Mouse (Mus musculus) hindbrain, embryonic 10.5 days (tissue): ENCODE measurements around the gene Fam71d. TPM values are rescaled to one million over a fixed set of nuclear protein-coding genes. Genes with fewer than 3 reads are reported as not detected.
A peak's percentile ranks its signal among the peaks of the same experiment; 100 is the strongest.

Experiments
- DNase-seq: peaks from one replicate; pipeline ENCODE4 v3.0.0-alpha.2; 2017; ENCODE audit warnings: low spot score
- H3K27ac ChIP-seq: fragments of 300-500 bp; sonication (generic); 2 replicates; pipeline ENCODE4 v1.5.1; 2016; ENCODE audit warnings: mild to moderate bottlenecking, moderate library complexity
- H3K27me3 ChIP-seq: fragments of 300-500 bp; sonication (generic); 2 replicates; pipeline ENCODE4 v1.6.1; 2016; ENCODE audit warnings: mild to moderate bottlenecking; ENCODE audit not compliant: poor library complexity, insufficient read depth, severe bottlenecking
- H3K36me3 ChIP-seq: fragments of 300-500 bp; sonication (generic); 2 replicates; pipeline ENCODE4 v1.6.1; 2016; ENCODE audit warnings: mild to moderate bottlenecking, moderate library complexity
- H3K4me1 ChIP-seq: fragments of 300-500 bp; sonication (generic); replicated peaks from 2 replicates; pipeline ENCODE4 v1.6.1; 2016; ENCODE audit warnings: mild to moderate bottlenecking
- H3K4me3 ChIP-seq: fragments of 300-500 bp; sonication (generic); 2 replicates; pipeline ENCODE4 v1.5.1; 2016; ENCODE audit warnings: mild to moderate bottlenecking, moderate library complexity
- H3K9me3 ChIP-seq: fragments of 300-500 bp; sonication (generic); 2 replicates; pipeline ENCODE4 v1.6.1; 2016; ENCODE audit warnings: mild to moderate bottlenecking, moderate library complexity
- WGBS: fragments of 180-500 bp; shearing (Covaris S2); methylation state at CpG from one replicate; pipeline ENCODE4 v1.1.7; 2016; 5-methylcytosine and 5-hydroxymethylcytosine counted together
- polyA plus RNA-seq: library from polyadenylated mRNA; unstranded; fragments of >200 nt; fragmentation: Nextera tagmentation; extraction: Ambion mirVana; gene quantifications from 2 replicates; pipeline ENCODE4 v1.2.1, GENCODE M21; 2016

The Fam71d gene
- polyA plus RNA-seq, 1 experiment from 2014 or later, result 0.41 TPM

DNA sequence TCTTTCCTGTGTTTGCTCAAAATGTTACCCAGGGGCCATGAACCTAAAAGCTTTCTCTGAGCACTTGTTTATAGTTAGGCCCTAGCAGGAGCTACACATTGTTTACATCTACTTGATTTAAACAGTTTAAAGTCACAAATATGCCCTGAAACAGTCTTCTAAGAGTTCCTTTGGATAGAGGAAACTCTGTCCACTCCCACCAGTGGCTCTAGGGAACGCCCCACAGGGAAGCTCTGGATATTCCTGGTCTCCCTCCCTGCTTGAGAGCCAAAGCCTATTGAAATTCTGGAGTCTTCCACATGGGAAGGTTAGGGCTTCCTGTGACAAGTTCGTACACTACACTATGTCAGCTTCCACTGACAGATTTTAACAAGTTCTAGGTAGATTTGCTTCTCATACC lies 48.3 kb downstream of the Fam71d start:
- Histone ChIP-seq H3K27me3 (no peaks in the 10 kb centered on the region), H3K4me1 (no peaks in the 10 kb centered on the region), H3K36me3 (no peaks in the 10 kb centered on the region), H3K27ac (no peak overlapping the region), H3K9me3 (no peaks in the 10 kb centered on the region), H3K4me3 (no peak overlapping the region)
- no peak for DNase-seq
- WGBS, result 67% methylated on average over 2 of the region's 2 CpGs

GRCm38 (mm10) chr12:78740289-78740688 lies 49.0 kb downstream of the Fam71d start:
- Histone ChIP-seq H3K36me3 (no peaks in the 10 kb centered on the region), H3K4me1 (no peaks in the 10 kb centered on the region), H3K9me3 (no peaks in the 10 kb centered on the region), H3K27ac (no peak overlapping the region), H3K4me3 (no peak overlapping the region), H3K27me3 (no peaks in the 10 kb centered on the region)
- 90% methylated on average over 2 of the region's 2 CpGs for WGBS
- no peak for DNase-seq

GRCm38 (mm10) chr12:78746226-78746625 lies 54.9 kb downstream of the Fam71d start:
- H3K4me1 ChIP-seq, result peaks cover 19% of the 10 kb centered on the region
- H3K27me3 ChIP-seq, result peaks cover 19% of the 10 kb centered on the region; the same call in 1 of the 2 replicates
- H3K4me3 ChIP-seq, result no peak overlapping the region
- 75% methylated on average over 6 of the region's 6 CpGs for WGBS
- no peaks in the 10 kb centered on the region for H3K9me3 ChIP-seq
- DNase-seq, result no peak
- no peak overlapping the region for H3K27ac ChIP-seq
- H3K36me3 ChIP-seq, result no peaks in the 10 kb centered on the region

GRCm38 (mm10) chr12:78747406-78747805 lies 56.1 kb downstream of the Fam71d start:
- 56% methylated on average over 1 of the region's 1 CpGs for WGBS

DNA sequence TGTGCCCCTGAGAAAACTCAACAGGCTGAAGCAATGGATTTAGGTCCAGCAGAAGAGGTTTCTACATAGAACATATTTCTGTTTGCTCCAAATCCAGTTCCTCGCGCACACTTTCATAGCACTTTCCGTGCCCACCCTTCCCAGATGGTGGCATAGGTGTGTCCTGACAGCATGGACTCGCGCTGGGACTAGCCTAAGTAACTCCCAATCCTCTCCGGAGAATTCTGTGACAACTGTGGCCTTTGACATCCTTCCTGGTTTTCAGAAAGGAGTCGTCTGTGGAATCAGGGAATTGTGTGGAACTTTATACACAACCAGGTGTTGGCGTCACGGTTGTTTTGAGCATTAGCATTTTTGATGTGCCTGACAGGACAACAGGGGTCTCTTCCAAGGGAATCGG lies 56.8 kb downstream of the Fam71d start:
- peak overlapping the region; percentile 85 for H3K27ac ChIP-seq
- no peaks in the 10 kb centered on the region for H3K36me3 ChIP-seq
- under 1% methylated on average over 10 of the region's 10 CpGs for WGBS

More at GRCm38 (mm10) chr12:78747406-78747805, 56.1 kb downstream of the Fam71d start:
- H3K9me3 ChIP-seq, result no peaks in the 10 kb centered on the region
- H3K4me1 ChIP-seq, result peaks cover 19% of the 10 kb centered on the region
- H3K27me3 ChIP-seq, result peaks cover 19% of the 10 kb centered on the region; the same call in 1 of the 2 replicates
- H3K36me3 ChIP-seq, result no peaks in the 10 kb centered on the region
- no peak overlapping the region for H3K27ac ChIP-seq
- peak overlapping the region; percentile 94; the same call in 1 of the 2 replicates for H3K4me3 ChIP-seq
- no peak for DNase-seq

DNA sequence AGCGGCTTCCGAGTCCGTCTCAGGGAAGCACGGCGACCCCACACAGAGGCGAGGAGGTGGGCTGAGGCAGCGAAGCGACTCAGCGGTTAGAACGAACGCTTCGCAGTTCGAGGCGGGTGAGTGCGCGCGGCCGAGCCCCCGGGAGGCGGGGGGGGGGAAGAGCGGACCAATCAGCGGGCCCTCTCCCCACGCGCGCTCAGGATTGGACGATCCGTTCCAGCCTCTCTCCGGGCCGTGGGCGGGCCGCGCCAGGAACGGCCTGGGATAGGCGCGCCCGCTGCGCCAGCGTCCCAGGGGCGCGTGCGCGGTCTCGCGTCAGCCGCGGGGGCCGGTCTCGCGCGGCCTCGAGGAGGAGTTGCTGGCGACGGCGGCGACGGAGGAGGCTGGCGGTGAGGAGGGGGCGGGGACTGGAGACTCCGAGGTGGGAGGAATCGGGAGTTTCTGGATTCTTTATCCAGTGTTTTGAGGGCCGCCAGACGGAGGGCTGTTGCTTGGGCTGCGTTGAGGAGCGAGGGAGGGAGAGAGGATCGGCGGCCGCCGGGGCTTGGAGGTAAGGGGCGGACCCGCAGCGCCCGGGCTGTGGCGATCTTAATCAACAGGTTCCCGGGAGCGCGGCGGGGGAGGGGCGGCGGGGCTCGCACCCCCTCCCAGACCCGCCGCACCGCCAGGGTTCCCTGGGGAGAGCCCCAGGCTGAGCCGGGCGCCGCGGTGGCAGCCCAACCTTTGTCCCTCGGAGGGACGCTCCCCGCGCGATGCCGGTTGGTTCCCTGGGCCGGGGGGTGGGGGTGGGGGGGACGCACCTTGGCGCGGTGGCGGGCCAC lies 57.4 kb downstream of the Fam71d start, which contains the start of gene Mpp5:
TSS of gene Mpp5 (plus strand) at position 351 of the 821 bp plus-strand sequence.
- H3K9me3 ChIP-seq, result no peaks in the 10 kb centered on the region
- H3K4me3 ChIP-seq, result peak within 1 kb of the TSS; percentile 94
- under 1% methylated on average over 98 of the region's 98 CpGs for WGBS

More for the DNA sequence above, 56.8 kb downstream of the Fam71d start:
- DNase-seq, result no peak
- Histone ChIP-seq H3K27me3 (peaks cover 19% of the 10 kb centered on the region; the same call in 1 of the 2 replicates), H3K9me3 (no peaks in the 10 kb centered on the region), H3K4me3 (peak overlapping the region; percentile 94), H3K4me1 (peaks cover 19% of the 10 kb centered on the region)

GRCm38 (mm10) chr12:78749378-78749801 lies 58.1 kb downstream of the Fam71d start:
- Histone ChIP-seq H3K4me1 (peaks cover 19% of the 10 kb centered on the region), H3K27me3 (peaks cover 19% of the 10 kb centered on the region; the same call in 1 of the 2 replicates), H3K36me3 (no peaks in the 10 kb centered on the region), H3K4me3 (peak overlapping the region; percentile 94), H3K27ac (peak overlapping the region; percentile 96), H3K9me3 (no peaks in the 10 kb centered on the region)
- peak; percentile 72 for DNase-seq
- under 1% methylated on average over 25 of the region's 25 CpGs for WGBS

More for the DNA sequence above, 57.4 kb downstream of the Fam71d start, which contains the start of gene Mpp5:
- peak; percentile 95 for DNase-seq
- Histone ChIP-seq H3K4me1 (peaks cover 19% of the 10 kb centered on the region), H3K27ac (peak within 1 kb of the TSS; percentile 96), H3K36me3 (no peaks in the 10 kb centered on the region), H3K27me3 (peaks cover 19% of the 10 kb centered on the region; the same call in 1 of the 2 replicates)

DNA sequence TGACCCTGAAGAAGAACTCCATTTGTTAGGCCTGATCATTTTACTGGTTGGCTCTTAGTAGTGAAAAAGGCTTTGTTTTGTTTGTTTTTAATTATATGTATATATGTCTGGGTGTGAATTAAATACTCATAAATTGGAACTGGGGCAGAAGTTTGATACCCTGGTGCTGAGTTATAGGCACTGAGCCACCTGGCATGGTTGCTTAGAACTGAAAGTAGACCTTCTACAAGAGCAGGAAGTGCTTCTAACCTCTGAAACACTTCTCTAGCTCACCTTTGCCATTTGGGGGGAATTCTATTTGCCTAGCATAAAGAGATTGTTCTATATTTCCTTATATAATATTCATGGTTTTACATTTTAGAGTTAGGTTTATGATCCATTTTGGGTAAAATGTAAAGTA lies 70.6 kb downstream of the Fam71d start:
- H3K4me3 ChIP-seq, result no peak overlapping the region
- H3K4me1 ChIP-seq, result no peaks in the 10 kb centered on the region
- no peaks in the 10 kb centered on the region for H3K27me3 ChIP-seq
- no peaks in the 10 kb centered on the region for H3K36me3 ChIP-seq
- no peak for DNase-seq
- H3K27ac ChIP-seq, result no peak overlapping the region
- H3K9me3 ChIP-seq, result no peaks in the 10 kb centered on the region

DNA sequence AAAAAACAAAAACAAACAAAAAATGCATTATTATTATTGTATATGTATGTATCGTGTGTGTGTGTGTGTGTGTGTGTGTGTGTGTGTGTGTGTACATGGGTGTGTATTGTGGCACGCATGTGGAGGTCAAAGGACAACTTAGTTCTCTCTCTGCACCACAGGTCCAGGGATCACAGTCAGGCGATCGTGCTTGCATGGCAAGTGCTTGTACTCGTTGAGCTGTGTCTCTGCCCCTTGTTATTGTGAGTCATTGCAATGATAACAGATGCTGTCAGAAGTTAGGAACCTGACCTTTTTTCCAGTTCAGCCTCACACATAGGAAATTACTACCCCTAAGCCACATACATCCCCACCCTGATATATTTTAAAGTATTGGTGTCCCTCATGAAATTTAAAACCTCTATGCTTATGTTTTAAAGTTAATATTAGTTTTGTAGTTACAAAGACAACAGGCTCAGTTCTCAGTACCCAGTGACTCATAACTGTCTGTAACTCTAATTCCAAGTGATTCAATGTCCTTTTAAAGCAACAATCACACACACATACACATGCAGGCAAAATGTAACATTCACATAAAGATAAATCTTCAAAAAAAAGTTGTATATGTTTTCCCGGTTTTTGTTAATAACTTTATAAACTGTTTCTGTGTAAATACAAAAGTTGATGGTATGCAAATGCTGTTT lies 77.8 kb downstream of the Fam71d start:
- 85% methylated on average over 6 of the region's 6 CpGs for WGBS
- Histone ChIP-seq H3K27ac (no peak overlapping the region), H3K36me3 (0 out of 2 replicates have a peak, but pooled peaks cover 8% of the 10 kb centered on the region), H3K4me1 (no peaks in the 10 kb centered on the region), H3K9me3 (no peaks in the 10 kb centered on the region), H3K27me3 (no peaks in the 10 kb centered on the region), H3K4me3 (no peak overlapping the region)
- DNase-seq, result no peak

DNA sequence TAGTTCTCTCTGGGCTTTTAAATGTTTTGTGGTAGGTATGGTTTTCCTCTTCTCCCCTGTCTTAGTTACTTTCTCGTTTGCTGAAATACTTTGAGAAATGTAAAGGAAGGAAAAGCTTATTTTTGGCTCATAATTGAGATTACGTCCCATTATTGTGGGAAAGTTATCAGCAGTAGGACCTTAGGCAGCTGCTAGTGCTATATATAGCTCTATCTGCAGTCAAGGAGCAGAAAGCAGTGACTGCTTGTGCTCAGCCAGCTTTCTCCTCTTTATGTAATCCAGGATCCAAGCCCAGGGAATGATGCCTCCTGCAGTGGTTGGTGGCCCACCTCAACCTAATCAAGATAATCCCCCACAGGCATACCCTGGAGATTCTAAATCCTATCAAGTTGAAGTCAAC lies 81.9 kb downstream of the Fam71d start:
- H3K4me1 ChIP-seq, result peaks cover 13% of the 10 kb centered on the region
- H3K4me3 ChIP-seq, result no peak overlapping the region
- no peaks in the 10 kb centered on the region for H3K27me3 ChIP-seq
- H3K27ac ChIP-seq, result no peak overlapping the region
- DNase-seq, result no peak
- WGBS, result 92% methylated on average over 2 of the region's 2 CpGs
- 0 out of 2 replicates have a peak, but pooled peaks cover 8% of the 10 kb centered on the region for H3K36me3 ChIP-seq
- H3K9me3 ChIP-seq, result no peaks in the 10 kb centered on the region

GRCm38 (mm10) chr12:78777916-78778315 lies 86.6 kb downstream of the Fam71d start:
- WGBS, result 17% methylated on average over 2 of the region's 2 CpGs
- H3K4me3 ChIP-seq, result no peak overlapping the region
- 0 out of 2 replicates have a peak, but pooled peaks cover 8% of the 10 kb centered on the region for H3K36me3 ChIP-seq
- H3K4me1 ChIP-seq, result peaks cover 30% of the 10 kb centered on the region
- no peaks in the 10 kb centered on the region for H3K27me3 ChIP-seq
- H3K9me3 ChIP-seq, result no peaks in the 10 kb centered on the region
- H3K27ac ChIP-seq, result no peak overlapping the region
- no peak for DNase-seq

- Histone ChIP-seq H3K27ac (0 out of 2 replicates have a peak overlapping the region, but pooled peaks have one; percentile 40), H3K36me3 (0 out of 2 replicates have a peak, but pooled peaks cover 4% of the 10 kb centered on the region), H3K4me3 (no peak overlapping the region), H3K27me3 (no peaks in the 10 kb centered on the region), H3K9me3 (no peaks in the 10 kb centered on the region), H3K4me1 (peaks cover 30% of the 10 kb centered on the region)
- no peak for DNase-seq
- 71% methylated on average over 4 of the region's 4 CpGs for WGBS
Observed at GRCm38 (mm10) chr12:78778423-78779067, 87.2 kb downstream of the Fam71d start.
